In genomic region chr1:175195806-175196205, GRCm38 (mm10) we compare ENCODE assay signal across 15 mouse cellular contexts.
"Had no signal": no experiment of that assay in that cellular context is flagged by ENCODE, and none has a peak within 500 bp of the region (broad histone marks: within the 10 kb centered on the region; RNA-seq: fewer than 3 reads in every experiment).

No protein-coding gene starts in this region.

- H3K9me3 ChIP-seq: limb, embryonic 15.5 days; liver, embryonic 12.5 days; midbrain, embryonic 10.5 days; midbrain, embryonic 15.5 days; neural tube, embryonic 12.5 days; stomach, embryonic 15.5 days had no signal

- H3K36me3 ChIP-seq: limb, embryonic 15.5 days; liver, embryonic 12.5 days; midbrain, embryonic 10.5 days; midbrain, embryonic 15.5 days; neural tube, embryonic 12.5 days; stomach, embryonic 15.5 days had no signal

- H3K4me3 ChIP-seq: limb, embryonic 15.5 days; liver, embryonic 12.5 days; midbrain, embryonic 10.5 days; midbrain, embryonic 15.5 days; neural tube, embryonic 12.5 days; stomach, embryonic 15.5 days had no signal

- H3K27me3 ChIP-seq: limb, embryonic 15.5 days; liver, embryonic 12.5 days; midbrain, embryonic 15.5 days; neural tube, embryonic 12.5 days; stomach, embryonic 15.5 days had no signal

- H3K27ac ChIP-seq: limb, embryonic 15.5 days; liver, embryonic 12.5 days; midbrain, embryonic 10.5 days; midbrain, embryonic 15.5 days; neural tube, embryonic 12.5 days; stomach, embryonic 15.5 days had no signal

- H3K9ac ChIP-seq: limb, embryonic 15.5 days; liver, embryonic 12.5 days; lung, embryonic 14.5 days; midbrain, embryonic 15.5 days; neural tube, embryonic 12.5 days; stomach, embryonic 15.5 days had no signal

- ATAC-seq: liver, embryonic 12.5 days; midbrain, embryonic 15.5 days had no signal

- H3K4me1 ChIP-seq: limb, embryonic 15.5 days; liver, embryonic 12.5 days; midbrain, embryonic 10.5 days; midbrain, embryonic 15.5 days; neural tube, embryonic 12.5 days; stomach, embryonic 15.5 days had no signal

- H3K4me2 ChIP-seq: limb, embryonic 15.5 days; liver, embryonic 12.5 days; lung, embryonic 14.5 days; midbrain, embryonic 15.5 days; neural tube, embryonic 12.5 days; stomach, embryonic 15.5 days had no signal

- DNase-seq: kidney, postnatal 25 days; layer of hippocampus, adult 9-11 months; layer of hippocampus, postnatal 36 days; lung, embryonic 14.5 days; lung, postnatal 10 days; lung, postnatal 4 days; right cerebral cortex, postnatal 14 days; thymus, adult 2 months; thymus, postnatal 36 days had no signal
